Mouse (Mus musculus) cerebellum, postnatal 4 days (tissue): ENCODE results near the gene Adamts7.

Experiments used
- DNase-seq, 2 experiments: peaks; one replicate each; pipeline ENCODE4 v3.0.0; 2022; ENCODE audit warnings: low spot score in 2 of 2, mixed read lengths in 1 of 2

The Adamts7 gene

DNA sequence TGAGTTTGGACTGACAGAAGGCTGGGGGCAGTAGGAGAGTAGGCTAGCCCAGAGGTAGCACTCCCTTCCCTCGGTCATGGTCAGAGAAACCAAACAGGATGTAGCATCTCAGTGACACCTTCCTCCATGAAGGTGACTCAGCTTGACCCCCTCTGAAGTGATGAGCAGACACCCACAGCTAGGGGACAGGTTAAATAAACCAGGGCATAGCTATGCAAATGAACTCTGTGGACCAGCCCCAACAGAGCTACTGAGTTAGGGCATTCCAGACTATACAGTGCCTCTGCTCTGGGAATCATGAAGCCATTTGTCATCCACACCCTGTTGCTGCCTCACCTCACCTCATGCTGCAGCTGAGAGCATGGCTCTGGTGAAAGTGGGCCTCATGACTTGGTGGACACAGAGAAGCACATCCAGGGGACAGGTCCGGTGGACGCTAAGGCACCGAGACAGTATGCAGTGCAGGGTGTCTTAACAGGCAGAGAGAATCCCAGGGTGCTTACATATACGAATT lies 71.1 kb downstream of the Adamts7 start:
- DNase-seq: no peak

DNA sequence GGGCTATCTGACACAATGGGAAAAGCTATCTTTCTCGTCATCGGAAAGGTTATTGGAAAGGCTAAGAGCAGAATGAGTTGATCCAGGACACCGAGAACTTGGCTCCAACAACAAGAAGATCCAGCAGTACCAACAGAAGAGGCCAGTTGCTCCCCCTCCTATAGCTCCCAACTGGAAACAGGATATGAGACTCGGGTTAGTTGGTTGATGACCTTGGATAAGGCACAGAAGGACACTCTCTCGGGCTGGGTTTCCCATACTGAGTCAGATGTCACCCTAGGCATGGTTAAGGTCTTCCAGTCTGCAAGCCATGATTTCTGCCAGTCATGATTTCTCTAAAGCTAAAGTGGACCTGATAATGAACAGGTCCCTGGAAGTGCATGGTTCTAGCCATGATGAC lies 71.9 kb downstream of the Adamts7 start:
- DNase-seq: no peak

DNA sequence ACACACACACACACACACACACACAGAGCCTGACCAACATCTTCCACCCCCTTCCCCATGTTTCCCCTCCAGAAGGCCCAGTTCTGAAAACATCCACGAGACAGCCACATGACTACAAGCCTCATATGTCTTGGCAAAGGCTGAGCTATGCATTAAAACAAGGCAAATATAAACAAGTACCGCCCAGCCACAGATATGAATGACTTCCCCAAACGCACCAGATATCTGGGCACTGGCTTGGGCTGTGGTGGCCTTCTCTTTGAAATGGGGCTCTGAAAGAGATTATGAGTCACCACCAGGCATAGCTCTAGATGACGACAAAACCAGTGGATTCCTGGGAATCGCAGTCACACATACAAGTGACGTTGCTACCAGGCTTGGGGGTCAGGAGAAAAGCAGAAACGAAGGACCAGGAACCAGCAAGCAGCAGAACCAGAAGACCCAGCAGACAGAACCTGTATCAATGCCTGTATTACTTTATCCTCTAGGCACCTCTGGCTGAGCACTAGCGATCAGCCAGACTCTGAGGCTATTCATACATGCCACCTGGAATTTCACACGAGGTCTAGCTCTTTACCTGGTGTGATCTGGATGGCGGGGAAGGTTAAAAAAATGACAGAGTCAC lies 72.5 kb downstream of the Adamts7 start:
- no peak for DNase-seq

DNA sequence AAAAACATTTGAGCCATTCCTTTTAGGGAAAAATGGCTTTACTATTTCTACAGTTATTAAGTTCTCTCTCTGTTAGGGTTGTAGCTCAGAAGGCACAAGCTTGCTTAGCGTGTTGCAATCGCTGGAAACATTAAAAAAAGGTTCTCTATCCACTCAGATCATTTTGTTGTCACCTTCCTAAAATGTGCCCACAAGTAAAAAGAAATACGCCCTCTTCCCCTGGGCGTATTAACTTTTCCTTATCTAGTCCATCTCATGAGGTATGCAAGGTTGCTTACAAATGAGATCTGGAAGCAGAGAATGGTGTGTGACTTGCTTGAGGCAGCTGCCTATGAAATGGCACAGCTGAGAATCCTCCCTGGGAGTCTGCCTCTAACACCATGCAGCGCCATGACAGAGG lies 73.9 kb downstream of the Adamts7 start:
- no peak for DNase-seq

DNA sequence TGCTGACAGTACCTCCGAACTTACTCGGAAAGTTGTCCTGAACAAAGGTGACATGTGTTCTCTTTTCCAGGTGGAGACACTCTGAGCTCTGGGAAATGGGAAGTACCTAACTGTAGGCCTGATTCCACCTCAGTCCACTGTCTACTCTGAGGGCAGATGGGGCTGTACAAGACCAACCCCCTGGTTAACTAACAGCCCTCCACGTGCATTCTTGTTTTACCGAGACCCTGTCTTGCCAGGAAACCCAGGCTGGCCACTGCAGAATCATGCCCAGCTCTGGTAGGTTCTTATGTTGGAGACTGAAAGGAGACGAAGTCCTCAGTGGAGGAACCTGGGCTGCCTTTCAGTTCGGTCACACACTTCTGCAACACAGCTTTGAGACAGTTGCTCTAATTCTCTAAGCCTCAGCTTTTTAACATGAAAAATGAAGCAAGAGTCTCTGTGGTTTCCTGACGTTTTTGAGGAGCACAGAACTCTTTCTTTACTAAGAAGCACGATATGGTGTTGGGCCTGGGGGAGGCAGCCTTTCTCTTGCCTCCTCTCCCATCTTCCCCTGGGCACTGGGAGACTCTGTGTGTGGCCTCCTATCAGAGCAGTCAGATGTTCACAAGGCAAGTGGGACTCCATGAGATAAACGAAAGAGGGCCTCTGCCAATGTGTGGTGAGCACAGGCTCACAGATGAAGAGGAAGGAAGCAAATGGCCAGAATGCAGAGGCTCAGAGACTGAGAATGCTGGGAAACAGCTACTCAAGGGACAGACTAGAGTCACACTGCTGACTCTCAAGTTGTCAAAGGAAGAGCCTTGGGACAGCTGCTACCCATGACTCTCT lies 74.6 kb downstream of the Adamts7 start:
- no peak for DNase-seq

DNA sequence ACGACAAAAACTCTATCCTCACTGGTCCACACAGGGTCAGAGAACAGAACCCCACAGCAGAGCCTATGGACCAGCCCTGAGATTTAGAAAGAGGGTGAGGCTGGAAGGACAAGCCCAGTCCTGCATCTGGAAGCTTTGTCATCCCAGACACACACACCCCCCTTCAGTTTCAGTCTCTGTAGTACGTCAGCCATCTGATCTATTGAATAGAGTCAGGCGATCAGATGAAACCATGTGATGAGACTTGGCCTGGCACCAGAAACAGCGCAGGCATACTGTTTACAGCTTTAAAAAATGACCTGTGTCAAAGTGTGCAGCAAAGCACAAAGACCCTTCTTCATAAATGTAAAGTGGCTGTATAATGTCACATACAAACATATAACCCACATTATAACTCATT lies 77.7 kb downstream of the Adamts7 start:
- DNase-seq: no peak

DNA sequence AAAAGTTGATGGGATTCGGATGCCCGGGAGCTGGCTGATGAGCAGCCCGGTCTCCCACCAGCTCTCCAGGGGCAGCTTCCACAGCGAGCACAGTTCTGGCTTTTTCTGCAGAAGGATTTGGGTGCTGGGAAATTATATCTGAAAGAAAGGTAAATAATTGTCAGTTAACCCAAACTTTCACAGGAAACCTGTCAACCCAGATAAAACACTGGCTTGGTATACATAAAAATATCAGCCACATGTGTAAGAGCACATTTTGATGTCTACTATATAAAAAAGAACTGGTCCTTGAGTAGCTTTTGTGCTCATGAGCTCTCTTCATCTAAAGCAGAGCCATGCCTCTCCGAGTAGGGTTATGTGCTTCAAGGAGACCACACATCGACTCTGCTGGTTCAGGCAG lies 78.2 kb downstream of the Adamts7 start:
- DNase-seq: no peak

DNA sequence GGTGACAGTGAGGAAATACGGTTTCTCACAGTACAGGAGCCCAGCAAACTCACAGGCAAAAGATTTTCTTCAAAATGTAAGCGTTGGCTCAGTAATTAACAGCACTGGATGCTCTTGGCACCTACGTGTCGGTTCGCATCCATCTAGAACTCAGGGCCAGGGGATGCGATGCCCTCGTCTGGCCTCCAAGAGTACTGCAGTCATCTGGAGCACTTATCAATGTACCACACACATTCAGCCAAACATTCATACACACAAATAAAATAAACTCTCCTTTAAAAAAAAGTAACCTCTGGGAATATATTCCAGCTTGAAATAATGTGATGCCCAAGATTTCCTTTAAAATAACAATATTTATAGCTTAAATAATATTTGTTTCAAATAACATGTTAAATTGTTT lies 78.7 kb downstream of the Adamts7 start:
- DNase-seq: peak in 1 of 2 experiments; percentile 16

DNA sequence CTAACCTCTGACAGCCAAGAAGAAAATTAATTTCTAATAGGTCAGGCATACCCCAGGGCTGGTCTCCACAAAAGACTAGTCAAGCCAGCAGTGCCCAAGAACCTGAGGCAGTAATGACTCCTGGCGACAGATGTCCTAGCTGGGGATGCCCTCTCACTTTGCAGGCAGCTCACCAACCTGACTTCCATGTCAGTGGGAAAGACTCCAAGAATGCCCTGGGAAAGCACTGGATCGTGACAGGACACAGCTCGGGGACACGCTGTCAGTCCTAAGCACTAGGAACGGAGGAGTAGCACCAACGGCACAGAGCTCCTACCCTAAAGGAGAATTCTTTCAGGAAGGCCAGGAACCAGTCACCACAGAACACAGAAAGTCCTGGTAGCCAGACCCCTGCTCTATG lies 79.4 kb downstream of the Adamts7 start:
- no peak for DNase-seq

DNA sequence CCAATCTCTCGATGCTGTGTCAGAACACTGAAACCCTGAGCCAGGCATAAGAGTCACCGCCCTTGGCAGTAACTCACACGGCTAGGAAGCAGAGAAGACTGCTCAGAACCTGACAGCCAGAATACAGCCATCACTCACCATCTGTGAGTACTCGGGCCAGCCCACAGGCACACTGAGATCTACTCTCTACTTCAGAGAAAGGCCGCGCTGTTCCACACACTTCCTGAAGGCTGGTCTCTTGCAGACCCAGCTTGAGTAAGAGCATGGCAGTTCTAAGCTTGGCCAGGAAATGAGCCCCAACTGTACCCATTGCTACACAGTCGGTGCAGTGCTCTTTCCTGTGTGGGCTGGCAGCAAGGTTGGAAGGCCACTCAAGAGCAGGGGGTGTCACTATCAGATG lies 80.0 kb downstream of the Adamts7 start:
- DNase-seq: no peak

DNA sequence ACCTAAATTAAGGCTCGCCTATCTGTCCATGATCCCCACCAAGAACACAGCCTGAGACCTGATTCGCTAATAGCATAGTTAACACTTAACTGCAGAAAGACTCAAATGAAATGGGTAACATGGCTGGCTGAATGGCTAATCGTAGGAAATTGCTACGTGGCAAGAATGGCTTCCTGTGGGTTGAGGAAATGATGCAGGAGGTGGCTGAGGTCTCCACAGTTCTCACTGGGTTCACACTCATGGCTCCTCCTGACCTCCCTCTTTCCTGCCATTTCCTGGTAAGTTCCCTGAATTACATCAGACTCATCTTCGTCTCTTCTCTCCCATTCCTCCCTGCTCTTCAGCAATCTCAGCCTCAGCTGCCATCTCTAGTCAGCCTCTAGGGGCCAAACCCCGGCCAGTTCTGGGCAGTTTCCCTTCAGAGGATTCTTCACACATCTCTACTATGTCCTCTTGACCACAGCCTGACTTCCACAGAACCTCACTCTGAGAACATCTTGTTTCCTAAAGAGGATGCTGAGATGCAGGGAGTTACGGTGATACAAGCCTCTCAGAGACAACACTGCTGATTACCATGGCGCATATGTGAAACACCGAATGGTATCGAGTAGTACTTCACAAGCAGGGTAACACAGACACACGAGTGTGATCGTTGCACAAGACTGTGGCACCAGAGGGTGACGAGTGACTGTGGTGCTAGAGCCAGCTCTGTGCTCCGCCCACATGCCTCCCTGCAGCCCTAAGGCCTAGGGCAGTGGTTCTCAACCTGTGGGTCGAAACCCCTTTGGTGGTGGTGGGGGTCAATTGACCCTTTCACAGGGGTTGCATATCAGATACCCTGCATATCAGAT lies 81.7 kb downstream of the Adamts7 start:
- DNase-seq: no peak

DNA sequence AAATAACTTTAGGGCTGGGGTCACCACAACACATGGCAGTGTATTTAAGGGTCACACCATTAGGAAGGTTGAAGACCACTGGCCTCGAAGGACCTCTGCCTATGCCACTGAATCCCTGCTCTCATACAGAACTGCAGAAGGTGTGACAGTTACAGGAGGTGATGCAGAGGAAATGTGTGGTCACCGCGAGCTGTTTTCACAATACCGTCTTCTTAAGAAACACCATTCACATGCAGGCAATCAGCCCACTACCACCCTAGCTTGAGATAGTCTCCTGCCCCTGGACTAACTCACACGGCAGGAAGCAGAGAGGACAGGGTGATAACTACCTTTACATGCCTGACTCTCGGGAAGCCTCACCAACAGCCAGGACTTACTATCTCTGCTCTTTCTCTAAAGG lies 82.3 kb downstream of the Adamts7 start:
- no peak for DNase-seq

DNA sequence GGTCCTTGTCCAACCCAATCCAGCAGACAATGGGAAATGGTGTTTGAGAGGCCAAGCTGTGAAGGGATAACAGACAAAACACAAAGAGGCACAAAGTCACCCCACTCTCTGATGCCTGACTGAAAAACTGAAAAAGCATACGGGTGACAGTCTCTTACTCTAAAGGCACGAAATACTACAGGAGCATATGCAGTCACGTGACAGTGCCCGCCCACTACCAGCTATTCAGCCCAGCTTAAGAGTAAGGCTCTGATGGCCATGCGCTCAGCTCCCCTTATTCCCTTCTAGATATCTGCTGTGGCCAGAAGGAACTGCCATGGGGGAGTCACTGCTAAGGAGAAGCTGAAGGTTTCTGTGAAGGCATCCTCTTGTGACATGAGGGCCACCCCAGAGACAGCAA lies 82.9 kb downstream of the Adamts7 start:
- DNase-seq: no peak

DNA sequence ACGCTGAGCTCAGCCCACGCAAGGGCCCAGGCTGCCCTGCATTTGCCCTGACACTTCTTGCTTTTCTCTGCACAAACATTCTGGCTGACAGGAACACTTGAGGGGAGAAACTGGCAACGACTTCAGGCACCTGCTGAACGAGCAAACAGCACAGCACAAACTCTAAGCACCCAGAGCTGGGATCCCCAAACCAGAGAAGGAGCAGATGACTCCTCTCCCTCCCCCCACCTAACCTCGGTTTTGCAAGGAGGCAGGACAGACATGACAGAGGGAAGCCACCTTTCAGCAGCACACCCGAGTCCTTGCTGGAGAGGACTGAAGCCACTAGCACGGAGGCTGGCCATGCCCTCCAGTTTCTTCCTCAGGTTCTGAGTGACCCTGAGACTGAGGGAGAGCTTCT lies 84.4 kb downstream of the Adamts7 start:
- no peak for DNase-seq

DNA sequence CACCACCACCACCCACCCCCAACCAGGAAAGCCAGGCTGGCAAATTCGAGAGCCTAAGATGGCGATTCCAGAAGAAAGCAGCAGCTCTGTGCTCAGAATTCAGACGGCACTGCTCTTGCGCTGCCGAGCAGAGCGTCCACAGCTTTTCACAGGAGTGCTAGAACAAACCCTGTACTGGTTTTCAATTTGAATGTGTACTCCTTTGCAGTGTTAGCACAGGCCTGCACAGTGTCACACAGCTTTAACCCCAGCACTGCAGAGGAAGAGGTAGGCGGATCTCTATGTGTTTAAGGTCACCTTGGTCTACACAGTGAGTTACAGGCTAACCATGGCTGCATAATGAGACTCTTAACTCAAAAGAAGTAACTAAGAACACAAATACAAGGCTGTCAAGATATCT lies 85.5 kb downstream of the Adamts7 start:
- no peak for DNase-seq

DNA sequence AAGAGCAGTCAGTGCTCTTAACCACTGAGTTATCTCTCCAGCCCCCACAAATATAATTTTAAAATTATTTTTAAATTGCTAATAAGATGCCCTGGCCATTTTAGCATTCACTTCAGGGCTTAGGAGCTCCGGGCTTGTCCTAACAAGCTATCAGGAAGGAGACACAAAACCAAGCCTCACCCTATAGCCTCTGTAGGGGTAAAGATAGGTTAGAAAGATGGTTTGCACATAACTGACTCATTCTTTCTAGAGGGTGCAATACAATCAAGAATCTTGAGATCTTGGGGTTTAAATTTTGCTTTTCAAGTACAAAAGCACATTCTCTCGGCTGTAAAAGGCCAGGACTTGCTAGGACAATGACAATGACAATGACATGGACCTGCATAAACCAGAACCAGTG lies 86.2 kb downstream of the Adamts7 start:
- no peak for DNase-seq

DNA sequence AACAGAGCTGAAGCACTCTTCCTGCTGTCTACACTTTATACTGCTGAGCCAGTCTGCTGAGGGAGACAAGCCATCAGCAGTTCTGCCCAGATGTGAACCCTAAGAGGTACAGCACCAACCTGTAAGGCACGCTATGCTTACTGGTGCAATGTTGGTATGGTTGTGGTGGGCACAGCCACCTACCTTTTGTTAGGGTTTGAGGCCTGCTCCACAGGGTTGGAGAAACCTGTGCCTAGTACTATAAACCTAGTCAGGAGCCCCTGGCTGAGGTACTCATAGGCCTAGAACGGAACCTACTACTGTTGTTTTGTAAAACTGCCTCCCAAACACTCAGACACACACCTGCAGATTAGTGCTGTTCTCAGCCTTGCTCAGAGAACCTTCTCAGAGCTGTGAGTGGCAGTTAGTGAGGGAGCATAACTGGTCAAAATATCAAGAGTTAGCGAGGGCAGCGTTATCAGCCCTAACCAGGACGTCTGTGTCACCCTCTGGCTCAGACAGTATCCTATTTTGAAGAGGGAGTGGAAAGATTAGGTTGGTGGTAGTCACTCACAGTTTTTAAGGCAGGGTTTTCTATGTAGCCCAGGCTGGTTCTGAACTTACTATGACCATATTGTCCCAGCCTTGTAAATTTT lies 87.4 kb downstream of the Adamts7 start:
- DNase-seq: no peak

DNA sequence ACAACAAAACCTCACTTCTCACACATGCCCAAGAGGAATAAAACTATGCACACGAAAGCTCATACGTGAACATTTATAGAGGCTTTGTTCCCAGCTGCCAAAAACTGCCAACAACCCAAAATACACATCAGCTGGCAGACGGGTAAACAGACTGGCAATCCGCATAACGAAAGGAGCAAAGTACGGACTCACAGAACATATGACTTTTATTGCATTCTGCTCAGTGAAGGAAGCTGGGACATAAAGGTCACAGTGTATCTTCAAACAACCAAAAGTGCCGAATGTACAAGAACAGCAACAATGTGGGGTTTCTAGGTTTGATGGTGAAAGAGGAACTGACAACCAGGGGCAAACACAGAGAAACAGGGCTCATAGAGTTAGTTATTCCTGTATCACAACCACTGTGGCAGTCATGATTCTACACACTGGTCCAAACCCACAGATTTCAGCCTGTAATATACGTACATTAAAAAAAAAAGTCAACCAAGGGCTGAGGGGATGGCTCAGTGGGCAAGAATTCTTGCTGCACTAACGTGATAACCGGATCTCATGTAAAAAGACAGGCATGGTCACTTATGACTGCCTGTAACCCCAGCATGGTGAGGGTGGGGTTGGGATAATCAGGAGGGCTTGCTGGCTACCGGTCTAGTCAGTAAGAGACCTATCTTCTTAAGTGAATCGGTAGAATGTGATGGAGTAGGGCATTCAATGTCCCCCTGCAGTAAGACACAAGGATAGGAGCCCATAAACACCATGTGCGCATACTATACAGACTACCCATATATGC lies 88.3 kb downstream of the Adamts7 start:
- no peak for DNase-seq

DNA sequence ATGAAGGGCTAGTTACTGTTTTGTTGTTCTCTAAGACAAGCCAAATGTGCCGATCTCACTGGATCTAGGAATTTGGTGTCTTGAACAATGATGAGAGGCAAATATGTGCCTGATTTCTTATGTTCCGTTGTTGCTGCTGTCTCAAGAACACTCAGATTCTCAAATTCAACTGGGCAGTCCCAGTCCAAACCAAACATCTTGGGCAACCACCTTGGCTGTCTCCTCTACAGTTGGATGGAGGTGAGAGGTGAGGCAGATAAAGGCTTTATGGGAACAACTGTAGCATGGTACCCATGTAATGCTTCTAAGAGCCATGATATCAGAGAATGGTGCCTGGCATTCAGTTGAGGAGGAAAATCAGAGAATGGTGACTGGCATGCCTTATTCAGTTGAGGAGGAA lies 90.3 kb downstream of the Adamts7 start:
- no peak for DNase-seq

DNA sequence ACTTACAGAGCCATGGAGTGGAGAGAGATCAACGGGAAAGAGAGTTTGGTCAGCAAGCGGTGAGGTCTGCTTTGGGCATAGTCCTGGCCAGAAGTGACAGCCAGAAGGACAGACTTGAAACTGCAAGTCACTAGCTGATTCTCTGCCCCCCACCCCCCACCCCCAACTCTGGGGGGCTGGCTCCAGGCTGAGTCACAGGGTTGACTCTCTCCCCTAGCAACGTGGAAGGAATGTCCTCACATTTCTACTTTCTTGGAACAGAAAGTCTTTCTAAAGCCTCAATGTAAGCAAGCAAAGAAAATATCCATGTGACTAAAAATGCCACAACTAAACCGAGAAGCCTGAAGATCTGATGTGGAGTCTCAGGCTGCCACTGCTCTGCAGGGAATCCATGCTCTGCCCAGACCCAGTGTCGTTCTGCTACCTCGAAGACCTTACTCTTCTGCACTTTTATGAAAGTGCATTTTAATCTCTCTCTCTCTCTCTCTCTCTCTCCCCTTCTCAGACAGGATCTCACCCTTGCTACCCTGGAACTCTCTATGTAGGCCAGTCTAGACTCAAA lies 93.1 kb downstream of the Adamts7 start:
- DNase-seq: no peak

DNA sequence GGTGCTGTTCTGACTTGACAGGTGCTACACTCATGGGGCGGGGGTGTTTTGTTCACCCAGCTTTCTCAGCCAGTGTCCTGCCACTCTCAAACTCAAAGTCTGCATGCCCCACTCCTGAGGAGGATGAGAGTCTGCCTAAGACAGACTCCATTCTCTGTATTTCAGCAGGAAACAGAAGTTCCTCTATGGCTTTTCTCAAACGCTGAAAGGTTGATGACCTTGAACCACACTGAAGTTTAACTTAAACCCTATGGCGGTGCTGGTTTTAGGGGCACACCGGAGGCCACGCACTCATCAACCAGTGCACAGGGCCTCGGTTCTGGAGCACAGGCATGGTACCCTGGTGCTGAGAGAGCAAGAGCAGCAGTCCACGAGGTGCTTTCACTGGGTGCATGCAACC lies 94.4 kb downstream of the Adamts7 start:
- DNase-seq: no peak
